ENCODE assay signal across 18 mouse cellular contexts in genomic region chr6:96284590-96284989, GRCm38 (mm10).
"Had no signal": no experiment of that assay in that cellular context is flagged by ENCODE, and none has a peak within 500 bp of the region (broad histone marks: within the 10 kb centered on the region; RNA-seq: fewer than 3 reads in every experiment).

No protein-coding gene starts in this region.

- H3K27ac ChIP-seq: kidney, embryonic 15.5 days; limb, embryonic 12.5 days; limb, embryonic 15.5 days; liver, embryonic 14.5 days; macrophage; midbrain, embryonic 13.5 days; neural tube, embryonic 13.5 days had no signal

- H3K9me3 ChIP-seq: kidney, embryonic 15.5 days; limb, embryonic 12.5 days; limb, embryonic 15.5 days; midbrain, embryonic 13.5 days had no signal

- DNase-seq: kidney, adult 8-10 months; kidney, postnatal 10 days; kidney, postnatal 36 days; left cerebral cortex, postnatal 4 days; liver, postnatal 0 days; lung, embryonic 14.5 days; thymus, adult 18-20 months; thymus, postnatal 36 days had no signal

- H3K9ac ChIP-seq: kidney, embryonic 15.5 days; limb, embryonic 12.5 days; limb, embryonic 15.5 days; liver, embryonic 14.5 days; liver, postnatal 0 days; lung, embryonic 14.5 days; midbrain, embryonic 13.5 days; neural tube, embryonic 13.5 days had no signal

- H3K36me3 ChIP-seq: kidney, embryonic 15.5 days; limb, embryonic 12.5 days; limb, embryonic 15.5 days; midbrain, embryonic 13.5 days; neural tube, embryonic 13.5 days had no signal

- H3K4me3 ChIP-seq: kidney, embryonic 15.5 days; limb, embryonic 12.5 days; limb, embryonic 15.5 days; midbrain, embryonic 13.5 days; neural tube, embryonic 13.5 days had no signal

- H3K4me1 ChIP-seq: kidney, embryonic 15.5 days; limb, embryonic 12.5 days; limb, embryonic 15.5 days had no signal

- H3K27me3 ChIP-seq: kidney, embryonic 15.5 days; limb, embryonic 12.5 days; limb, embryonic 15.5 days; midbrain, embryonic 13.5 days; neural tube, embryonic 13.5 days had no signal

- ATAC-seq: liver, postnatal 0 days; lung, postnatal 0 days; midbrain, embryonic 13.5 days; midbrain, embryonic 16.5 days had no signal

- H3K4me2 ChIP-seq: kidney, embryonic 15.5 days; limb, embryonic 12.5 days; limb, embryonic 15.5 days; liver, embryonic 11.5 days; lung, embryonic 14.5 days; midbrain, embryonic 13.5 days; neural tube, embryonic 13.5 days had no signal
